Mouse (Mus musculus): ENCODE measurements around the gene Parp8. TPM values are rescaled to one million over a fixed set of nuclear protein-coding genes. Genes with fewer than 3 reads are reported as not detected.
"Not testable (repeated sequence)": the region's sequence is repeated elsewhere in the genome, so short reads cannot be mapped to it uniquely, and the experiment has no call there.

Gene Parp8
- polyA plus RNA-seq, 2 experiments, result 20.0 to 37.7 TPM

DNA sequence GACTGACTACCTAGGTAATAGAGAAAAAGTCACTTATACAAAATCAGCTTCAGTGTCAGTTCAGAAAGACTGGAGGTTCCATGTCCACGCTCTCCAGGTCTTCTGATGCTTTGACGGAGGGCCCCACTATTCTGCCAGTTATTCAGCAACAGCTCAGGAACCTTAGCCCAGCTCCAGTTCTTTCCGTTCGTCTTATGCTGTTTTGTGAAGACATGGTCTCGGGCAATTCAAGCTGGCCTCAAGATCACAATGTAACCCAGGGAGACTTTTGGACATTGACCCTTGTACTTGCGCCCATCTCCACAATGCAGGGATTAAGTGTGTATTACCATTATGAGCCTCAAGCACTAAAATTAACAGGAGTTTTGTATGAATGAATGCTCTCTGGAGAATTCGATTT, 84.6 kb downstream of the Parp8 start:
- Histone ChIP-seq H3K4me1 (ENCODE audit: control insufficient read depth, insufficient read depth, low read length) (peaks cover 3% of the 10 kb centered on the region; the same call in 1 of the 2 replicates), H3K9me3 (ENCODE audit: control insufficient read depth, low read length) (no peaks in the 10 kb centered on the region), H3K36me3 (ENCODE audit: control insufficient read depth, insufficient read depth, low read length) (no peaks in the 10 kb centered on the region), H3K27ac (replicated peaks; ENCODE audit: low read depth, low read length) (no peak overlapping the region), H3K4me3 (replicated peaks; ENCODE audit: low read length) (no peak overlapping the region), H3K4me2 (replicated peaks; ENCODE audit: low read depth, low read length, severe bottlenecking) (no peak overlapping the region), H3K27me3 (ENCODE audit: control insufficient read depth, insufficient read depth, low read length) (no peaks in the 10 kb centered on the region), H3K9ac (ENCODE audit: low read depth, low read length, severe bottlenecking) (no peak overlapping the region)
- WGBS, result 84% methylated on average over 7 of the region's 7 CpGs
- ATAC-seq (ENCODE audit: low FRiP score, low read depth) (no peak), DNase-seq (ENCODE audit: low spot score) (no peak)
- TF ChIP-seq POLR2A (IDR thresholded peaks at IDR 0.05; ENCODE audit: borderline replicate concordance, extremely low read depth, insufficient read depth, insufficient read length), result no peak

DNA sequence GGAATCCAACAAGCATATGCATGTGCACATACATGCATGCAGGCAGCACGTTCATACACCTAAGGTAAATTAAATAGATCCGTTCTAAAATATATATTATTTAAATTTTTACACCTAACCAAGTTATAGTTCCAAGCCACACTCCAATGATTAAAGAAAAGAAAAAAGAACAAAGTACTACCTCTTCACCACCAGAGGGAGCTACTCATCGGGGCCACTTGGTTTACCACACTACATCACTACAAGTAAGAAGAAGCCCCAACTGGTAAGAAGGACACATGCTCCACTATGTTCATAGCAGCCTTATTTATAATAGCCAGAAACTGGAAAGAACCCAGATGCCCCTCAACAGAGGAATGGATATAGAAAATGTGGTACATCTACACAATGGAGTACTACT, 88.3 kb downstream of the Parp8 start:
- H3K36me3 ChIP-seq (ENCODE audit: control insufficient read depth, insufficient read depth, low read length); H3K4me3 ChIP-seq (replicated peaks; ENCODE audit: low read length); H3K4me1 ChIP-seq (ENCODE audit: control insufficient read depth, insufficient read depth, low read length); H3K9me3 ChIP-seq (ENCODE audit: control insufficient read depth, low read length); H3K27me3 ChIP-seq (ENCODE audit: control insufficient read depth, insufficient read depth, low read length); H3K4me2 ChIP-seq (replicated peaks; ENCODE audit: low read depth, low read length, severe bottlenecking); ATAC-seq (ENCODE audit: low FRiP score, low read depth); H3K9ac ChIP-seq (ENCODE audit: low read depth, low read length, severe bottlenecking); DNase-seq (ENCODE audit: low spot score); H3K27ac ChIP-seq (replicated peaks; ENCODE audit: low read depth, low read length): not testable (repeated sequence)
- WGBS, result 94% methylated on average over 3 of the region's 3 CpGs

DNA sequence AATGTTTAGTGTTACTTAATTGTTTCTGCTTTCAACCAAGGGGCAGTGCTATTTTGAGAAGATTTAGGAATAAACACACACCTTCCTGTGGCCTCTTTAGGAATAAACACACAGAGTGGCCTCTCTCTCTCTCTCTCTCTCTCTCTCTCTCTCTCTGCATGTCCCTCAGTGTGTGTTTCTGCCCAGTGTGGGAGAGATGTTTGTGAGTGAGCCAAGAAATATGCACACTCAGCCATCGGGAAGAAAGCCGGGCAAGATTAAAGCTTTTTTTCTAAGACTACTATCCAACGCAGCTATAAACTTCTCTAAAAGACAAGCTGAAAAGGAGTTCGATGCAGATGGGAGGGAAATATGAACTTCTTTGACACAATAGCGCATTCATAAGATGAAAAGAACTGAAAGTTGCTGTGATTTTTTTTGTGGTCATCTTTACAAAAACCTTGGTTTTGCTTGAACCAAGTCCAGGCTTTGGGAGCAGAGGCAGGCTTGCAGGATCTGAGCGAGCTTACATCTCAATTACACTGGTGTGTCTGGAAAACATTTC, 107.9 kb downstream of the Parp8 start:
- no peak for ATAC-seq (ENCODE audit: low FRiP score, low read depth)
- WGBS, result 66% methylated on average over 6 of the region's 6 CpGs

DNA sequence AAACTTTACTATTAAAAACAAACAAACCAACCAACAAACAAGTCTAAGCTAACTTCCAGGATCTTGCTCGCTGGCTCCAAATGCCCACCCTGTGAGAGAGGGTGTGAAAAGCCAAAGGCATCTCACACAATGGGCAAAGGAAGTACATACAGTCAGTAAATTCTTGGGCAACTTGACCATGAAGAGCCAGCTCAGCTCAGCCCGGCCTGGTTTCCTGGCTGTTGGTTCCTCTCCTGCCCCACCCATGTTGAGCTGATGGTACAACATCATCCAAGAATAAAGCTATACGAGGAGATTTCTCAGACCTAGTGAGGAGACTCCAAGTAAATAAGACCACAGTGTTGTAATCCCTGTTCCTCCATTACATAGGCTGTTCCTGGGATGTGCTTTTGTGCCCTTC, 117.1 kb downstream of the Parp8 start:
- Histone ChIP-seq H3K4me2 (replicated peaks; ENCODE audit: low read depth, low read length, severe bottlenecking) (no peak overlapping the region), H3K9ac (ENCODE audit: low read depth, low read length, severe bottlenecking) (no peak overlapping the region), H3K36me3 (ENCODE audit: control insufficient read depth, insufficient read depth, low read length) (no peaks in the 10 kb centered on the region), H3K27me3 (ENCODE audit: control insufficient read depth, insufficient read depth, low read length) (no peaks in the 10 kb centered on the region), H3K27ac (replicated peaks; ENCODE audit: low read depth, low read length) (no peak overlapping the region), H3K4me1 (ENCODE audit: control insufficient read depth, insufficient read depth, low read length) (no peaks in the 10 kb centered on the region), H3K9me3 (ENCODE audit: control insufficient read depth, low read length) (no peaks in the 10 kb centered on the region), H3K4me3 (replicated peaks; ENCODE audit: low read length) (no peak overlapping the region)
- TF ChIP-seq POLR2A (IDR thresholded peaks at IDR 0.05; ENCODE audit: borderline replicate concordance, extremely low read depth, insufficient read depth, insufficient read length), result no peak
- WGBS, result 83% methylated on average over 3 of the region's 3 CpGs
- ATAC-seq (ENCODE audit: low FRiP score, low read depth) (no peak), DNase-seq (ENCODE audit: low spot score) (no peak)

More for the DNA sequence above, 107.9 kb downstream of the Parp8 start:
- Histone ChIP-seq H3K27ac (replicated peaks; ENCODE audit: low read depth, low read length) (no peak overlapping the region), H3K4me2 (replicated peaks; ENCODE audit: low read depth, low read length, severe bottlenecking) (no peak overlapping the region), H3K9ac (ENCODE audit: low read depth, low read length, severe bottlenecking) (no peak overlapping the region), H3K27me3 (ENCODE audit: control insufficient read depth, insufficient read depth, low read length) (no peaks in the 10 kb centered on the region), H3K36me3 (ENCODE audit: control insufficient read depth, insufficient read depth, low read length) (peaks cover 12% of the 10 kb centered on the region), H3K4me3 (replicated peaks; ENCODE audit: low read length) (no peak overlapping the region), H3K9me3 (ENCODE audit: control insufficient read depth, low read length) (no peaks in the 10 kb centered on the region), H3K4me1 (ENCODE audit: control insufficient read depth, insufficient read depth, low read length) (no peaks in the 10 kb centered on the region)
- no peak for TF ChIP-seq POLR2A (IDR thresholded peaks at IDR 0.05; ENCODE audit: borderline replicate concordance, extremely low read depth, insufficient read depth, insufficient read length)
- DNase-seq (ENCODE audit: low spot score), result no peak

DNA sequence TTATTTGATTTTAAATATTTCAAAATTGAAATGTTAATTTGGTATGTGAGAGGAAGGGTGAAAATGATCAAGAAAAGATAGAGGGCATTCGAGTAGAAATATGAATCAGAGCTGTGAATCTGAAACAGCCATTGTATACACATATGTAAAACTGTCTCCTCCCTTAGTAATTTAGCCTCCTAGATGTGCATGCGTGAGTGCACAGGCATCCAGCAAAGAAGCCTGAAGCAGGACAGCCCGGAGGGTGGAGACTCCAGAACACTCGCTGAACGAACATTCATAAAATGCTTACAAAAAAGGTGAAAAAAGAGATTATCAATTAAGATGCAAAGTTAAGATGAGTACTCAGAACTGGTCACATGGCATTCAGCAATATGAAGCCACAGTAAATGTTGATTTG, 121.9 kb downstream of the Parp8 start:
- no peaks in the 10 kb centered on the region for H3K4me1 ChIP-seq (ENCODE audit: control insufficient read depth, insufficient read depth, low read length)
- 0 out of 2 replicates have a peak, but pooled peaks cover 5% of the 10 kb centered on the region for H3K36me3 ChIP-seq (ENCODE audit: control insufficient read depth, insufficient read depth, low read length)
- H3K9me3 ChIP-seq (ENCODE audit: control insufficient read depth, low read length), result no peaks in the 10 kb centered on the region
- no peak for ATAC-seq (ENCODE audit: low FRiP score, low read depth)
- no peaks in the 10 kb centered on the region for H3K27me3 ChIP-seq (ENCODE audit: control insufficient read depth, insufficient read depth, low read length)
- no peak overlapping the region for H3K27ac ChIP-seq (replicated peaks; ENCODE audit: low read depth, low read length)
- WGBS, result 82% methylated on average over 5 of the region's 5 CpGs
- no peak overlapping the region for H3K4me2 ChIP-seq (replicated peaks; ENCODE audit: low read depth, low read length, severe bottlenecking)
- no peak for TF ChIP-seq POLR2A (IDR thresholded peaks at IDR 0.05; ENCODE audit: borderline replicate concordance, extremely low read depth, insufficient read depth, insufficient read length)
- no peak for DNase-seq (ENCODE audit: low spot score)
- H3K4me3 ChIP-seq (replicated peaks; ENCODE audit: low read length), result no peak overlapping the region
- H3K9ac ChIP-seq (ENCODE audit: low read depth, low read length, severe bottlenecking), result no peak overlapping the region

DNA sequence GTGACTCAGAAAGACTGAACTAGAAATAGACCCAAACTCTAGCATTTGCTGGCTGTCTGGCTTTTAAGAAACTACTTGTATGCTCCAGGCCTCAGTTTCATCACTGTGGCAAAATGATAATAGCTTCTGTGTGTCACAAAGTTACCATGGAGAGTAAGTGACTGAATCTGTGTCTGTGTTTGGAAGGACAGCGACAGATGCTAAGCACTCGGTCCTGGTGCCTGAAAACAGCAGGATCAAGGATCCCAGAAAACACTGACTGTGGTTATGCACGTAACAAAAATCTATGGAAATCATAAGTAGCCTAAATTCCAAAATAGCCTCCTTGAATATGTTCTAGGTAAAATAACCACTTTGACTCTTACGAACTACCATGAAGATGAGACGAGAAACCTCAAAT, 126.9 kb downstream of the Parp8 start:
- ATAC-seq (ENCODE audit: low FRiP score, low read depth) (no peak), DNase-seq (ENCODE audit: low spot score) (no peak)
- WGBS, result 89% methylated on average over 5 of the region's 5 CpGs
- H3K27ac ChIP-seq (replicated peaks; ENCODE audit: low read depth, low read length), result no peak overlapping the region
- H3K4me3 ChIP-seq (replicated peaks; ENCODE audit: low read length), result no peak overlapping the region
- no peaks in the 10 kb centered on the region for H3K4me1 ChIP-seq (ENCODE audit: control insufficient read depth, insufficient read depth, low read length)
- no peak overlapping the region for H3K9ac ChIP-seq (ENCODE audit: low read depth, low read length, severe bottlenecking)
- H3K36me3 ChIP-seq (ENCODE audit: control insufficient read depth, insufficient read depth, low read length), result peaks cover 15% of the 10 kb centered on the region
- H3K9me3 ChIP-seq (ENCODE audit: control insufficient read depth, low read length), result no peaks in the 10 kb centered on the region
- H3K4me2 ChIP-seq (replicated peaks; ENCODE audit: low read depth, low read length, severe bottlenecking), result no peak overlapping the region
- no peak for TF ChIP-seq POLR2A (IDR thresholded peaks at IDR 0.05; ENCODE audit: borderline replicate concordance, extremely low read depth, insufficient read depth, insufficient read length)
- no peaks in the 10 kb centered on the region for H3K27me3 ChIP-seq (ENCODE audit: control insufficient read depth, insufficient read depth, low read length)

Measured in limb, embryonic 14.5 days (tissue).